Mouse (Mus musculus) cerebellum, adult 11-12 months (tissue): ENCODE results near the gene Hsf2bp.
"Not testable (repeated sequence)": the region's sequence is repeated elsewhere in the genome, so short reads cannot be mapped to it uniquely, and the experiment has no call there.

Source experiments
- DNase-seq: peaks from one replicate; pipeline ENCODE4 v3.0.0; 2022

Gene Hsf2bp

GRCm38 (mm10) chr17:32035609-32036508 lies at the start of gene Hsf2bp, which contains the start of gene Rrp1b:
Gene Hsf2bp, minus strand, starts transcription at chr17:32036349.
Gene Rrp1b, plus strand, starts transcription at chr17:32036100.
- peak; percentile 71 for DNase-seq

GRCm38 (mm10) chr17:32083351-32083750 lies 47.2 kb upstream of the Hsf2bp start:
- no peak for DNase-seq

DNA sequence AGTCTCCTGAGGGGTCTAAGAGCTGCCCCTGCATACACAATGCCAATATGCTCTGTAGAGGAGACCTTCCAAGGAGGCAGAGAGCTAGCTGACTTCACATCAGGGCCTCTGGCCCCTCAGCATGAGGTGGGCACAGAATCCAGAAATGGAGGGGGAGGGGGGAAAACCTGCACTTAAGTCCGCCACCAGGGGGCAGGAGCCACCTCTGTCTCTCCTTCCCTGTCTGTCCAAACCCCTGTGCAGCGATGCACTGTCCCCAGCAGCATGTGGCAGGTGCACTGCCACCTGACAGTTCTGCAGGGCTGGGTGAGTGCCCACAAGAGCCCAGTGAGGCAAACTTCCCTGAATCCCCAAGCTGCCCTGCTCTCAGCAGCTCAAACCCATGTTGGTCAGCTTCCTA lies 39.0 kb upstream of the Hsf2bp start:
- DNase-seq: peak; percentile 15

DNA sequence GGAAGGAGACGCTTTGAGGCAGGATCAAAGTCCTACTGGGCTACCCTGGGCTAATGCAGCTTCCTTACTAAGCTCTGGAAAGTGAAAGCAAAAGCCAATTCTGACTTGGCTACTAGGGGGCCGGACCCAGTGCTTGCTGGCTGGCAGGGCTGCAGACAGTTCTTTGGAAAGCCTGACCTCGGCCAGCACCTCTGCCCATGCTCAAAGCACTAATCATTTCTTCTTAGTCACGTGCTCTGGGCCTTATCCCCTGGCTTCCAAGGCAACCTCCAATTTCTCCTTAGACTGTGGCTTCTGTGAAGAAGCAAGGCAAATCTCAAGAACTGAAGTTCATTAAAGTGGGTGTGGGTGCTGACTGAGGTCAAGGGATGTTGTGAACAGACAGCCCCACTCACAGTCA lies 38.5 kb upstream of the Hsf2bp start:
- no peak for DNase-seq

GRCm38 (mm10) chr17:32073359-32073758 lies 37.2 kb upstream of the Hsf2bp start:
- peak; percentile 47 for DNase-seq

- DNase-seq: no peak
Observed at GRCm38 (mm10) chr17:32068810-32069209, 32.7 kb upstream of the Hsf2bp start.

- no peak for DNase-seq
Observed at GRCm38 (mm10) chr17:32068381-32068780, 32.2 kb upstream of the Hsf2bp start.

DNA sequence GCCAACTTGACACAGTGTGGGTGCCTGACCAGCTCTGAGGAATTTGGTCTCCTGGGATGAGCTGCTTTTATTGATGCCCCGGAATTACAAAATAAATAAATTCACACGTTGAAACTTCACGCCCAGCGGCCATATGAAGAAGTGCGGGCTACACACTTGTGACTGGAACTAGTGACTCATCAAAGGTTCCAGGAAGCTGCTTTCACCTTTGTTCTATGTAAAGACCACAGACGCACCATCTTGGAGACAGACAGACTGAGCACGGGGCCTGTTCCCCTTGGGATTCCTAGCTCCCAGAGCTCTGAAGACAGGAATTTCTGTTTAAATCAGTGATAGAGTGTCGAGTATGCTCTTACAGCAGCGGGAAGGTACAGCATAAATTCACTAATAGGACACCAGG lies 31.4 kb upstream of the Hsf2bp start:
- DNase-seq: no peak

DNA sequence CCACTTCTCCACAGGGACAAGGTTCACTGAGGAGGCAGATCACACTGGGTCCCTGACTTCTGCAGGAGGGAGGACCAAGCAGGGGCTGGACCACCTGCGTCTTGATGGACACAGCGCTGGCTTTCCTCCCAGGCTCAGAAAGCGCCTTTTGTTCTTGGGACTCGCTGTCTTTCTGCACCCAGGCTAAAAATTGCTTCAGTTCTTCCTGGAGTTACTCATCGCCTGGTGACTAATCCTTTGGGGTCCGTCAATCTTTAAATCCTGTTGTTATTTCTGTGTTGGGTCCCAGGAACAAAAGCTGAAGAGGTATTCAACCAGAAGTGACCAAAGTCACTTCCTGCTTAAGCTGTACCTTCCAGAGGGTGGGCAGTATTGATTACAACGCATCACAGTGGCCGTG lies 28.6 kb upstream of the Hsf2bp start:
- DNase-seq: not testable (repeated sequence)

GRCm38 (mm10) chr17:32063654-32064053 lies 27.5 kb upstream of the Hsf2bp start:
- no peak for DNase-seq

- DNase-seq: no peak
Observed at GRCm38 (mm10) chr17:32061219-32061618, 25.1 kb upstream of the Hsf2bp start.

- no peak for DNase-seq
Observed at GRCm38 (mm10) chr17:32059084-32059483, 22.9 kb upstream of the Hsf2bp start.

DNA sequence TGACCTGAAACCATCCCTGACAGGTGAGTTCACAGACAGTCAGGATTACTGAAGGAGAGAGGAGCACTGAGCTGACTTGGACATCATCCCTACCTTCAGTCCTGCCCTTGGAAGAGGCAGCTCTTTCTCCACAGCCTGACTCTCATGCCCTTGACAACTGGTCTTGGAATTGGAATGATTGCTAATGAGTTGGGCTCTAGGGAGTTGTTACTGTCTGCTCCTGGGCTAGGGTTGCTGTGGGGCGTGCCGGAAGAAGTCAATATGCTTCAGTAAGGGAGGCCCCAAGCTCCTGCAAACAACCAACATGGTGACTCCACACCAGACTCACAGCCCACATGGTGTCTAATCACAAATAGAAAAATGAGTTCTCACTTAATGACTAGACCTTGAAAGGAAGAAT lies 21.7 kb upstream of the Hsf2bp start:
- no peak for DNase-seq

- no peak for DNase-seq
Observed at GRCm38 (mm10) chr17:32053677-32054076, 17.5 kb upstream of the Hsf2bp start.

DNA sequence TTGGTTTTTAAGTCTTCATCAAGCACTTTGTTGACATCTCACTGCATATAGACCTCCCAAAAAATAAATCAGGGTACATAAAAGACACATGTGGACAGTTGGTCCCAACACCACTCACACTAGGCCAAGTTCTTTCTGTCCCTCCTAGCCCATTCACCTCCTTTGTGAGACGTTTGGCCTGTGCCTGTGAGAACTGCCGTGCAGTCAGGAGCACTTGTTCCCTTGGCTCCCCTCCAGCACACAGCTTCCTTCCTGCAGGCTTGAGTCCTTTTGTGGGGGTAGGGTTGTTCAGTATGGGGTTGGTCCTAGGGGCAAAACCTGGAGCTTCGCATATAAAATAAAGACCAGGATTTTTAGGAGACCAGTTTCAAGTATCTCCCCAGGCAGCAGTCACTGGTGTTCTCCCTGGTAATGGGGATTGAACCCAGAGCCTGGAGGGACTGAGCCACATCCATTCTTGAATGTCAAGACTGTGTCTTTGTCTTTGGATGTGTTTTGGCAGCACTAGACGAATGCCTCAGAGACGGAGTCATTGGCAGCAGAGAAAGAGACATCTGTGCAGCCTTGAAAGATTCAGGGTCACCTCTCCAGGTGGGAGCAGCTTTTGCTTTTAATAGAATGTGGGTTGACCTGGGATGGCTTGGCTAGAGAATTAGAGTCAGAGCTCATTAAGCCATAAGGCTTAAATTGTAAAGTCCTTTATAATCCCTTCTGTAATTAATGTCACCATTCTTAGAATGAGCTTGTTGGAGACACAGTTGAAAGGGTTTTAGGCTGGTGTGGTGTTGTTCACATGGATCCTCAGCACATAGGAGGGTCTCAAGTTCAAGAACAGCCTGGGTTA lies 16.3 kb upstream of the Hsf2bp start:
- no peak for DNase-seq

DNA sequence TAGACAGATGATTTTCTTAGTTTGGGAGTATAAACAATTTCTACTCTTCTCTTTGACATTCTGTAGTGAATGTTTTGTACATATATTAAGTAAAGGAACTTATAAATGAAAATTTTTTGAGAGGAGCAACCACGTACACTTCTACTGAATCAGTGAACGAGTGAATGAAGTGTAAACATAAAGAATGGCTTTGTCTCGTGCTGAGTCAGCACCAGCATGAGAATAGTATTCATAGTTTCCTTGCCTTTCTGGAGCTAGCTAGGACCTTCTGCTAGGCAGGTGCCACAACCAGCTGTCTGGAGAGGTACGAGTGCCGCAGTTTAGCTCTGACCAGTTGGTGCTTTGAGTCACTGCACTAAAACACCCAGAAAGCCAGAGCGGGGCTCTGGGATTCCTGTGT lies 14.5 kb upstream of the Hsf2bp start:
- no peak for DNase-seq

GRCm38 (mm10) chr17:32049914-32050313 lies 13.8 kb upstream of the Hsf2bp start:
- no peak for DNase-seq

DNA sequence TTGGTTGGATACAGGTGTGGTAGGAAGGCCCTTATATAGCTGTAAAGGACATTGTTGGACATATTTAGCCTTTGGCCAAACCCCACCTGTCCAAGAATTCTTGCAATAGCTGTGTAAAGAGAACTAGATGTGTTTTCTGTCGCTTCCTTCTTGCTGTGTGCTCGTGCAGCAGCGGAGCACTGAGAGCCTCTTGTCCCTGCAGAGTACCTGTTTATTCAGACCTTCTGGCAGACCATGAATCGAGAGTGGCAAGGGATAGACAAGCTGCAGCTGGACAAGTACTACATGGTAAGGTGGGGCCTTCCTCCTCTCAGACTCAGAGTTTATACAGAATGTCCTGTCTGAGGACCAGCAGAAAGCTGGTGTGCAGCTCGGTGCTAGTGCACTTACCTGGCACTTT lies 12.2 kb upstream of the Hsf2bp start:
- no peak for DNase-seq

DNA sequence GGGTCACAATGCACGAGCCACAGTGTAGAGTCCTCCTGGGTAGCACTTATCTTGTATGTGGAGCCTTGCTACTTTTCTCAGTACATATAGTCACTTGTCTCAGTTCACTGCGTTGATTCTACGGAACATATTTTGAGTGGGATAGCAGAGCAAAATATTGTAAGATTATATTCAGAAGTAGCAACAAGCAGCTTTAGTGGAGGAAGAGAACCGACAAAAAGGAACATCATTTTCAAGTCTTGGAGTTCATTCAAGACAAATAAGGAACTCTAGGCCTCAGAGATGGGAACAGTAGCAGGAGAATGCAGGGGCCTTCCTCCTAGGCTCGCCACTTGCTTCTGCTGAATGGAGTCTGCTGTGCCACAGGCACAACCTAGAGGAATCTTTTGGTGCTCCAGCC lies 10.4 kb upstream of the Hsf2bp start:
- DNase-seq: no peak

- no peak for DNase-seq
Observed at GRCm38 (mm10) chr17:32040263-32040662, 4.1 kb upstream of the Hsf2bp start.

DNA sequence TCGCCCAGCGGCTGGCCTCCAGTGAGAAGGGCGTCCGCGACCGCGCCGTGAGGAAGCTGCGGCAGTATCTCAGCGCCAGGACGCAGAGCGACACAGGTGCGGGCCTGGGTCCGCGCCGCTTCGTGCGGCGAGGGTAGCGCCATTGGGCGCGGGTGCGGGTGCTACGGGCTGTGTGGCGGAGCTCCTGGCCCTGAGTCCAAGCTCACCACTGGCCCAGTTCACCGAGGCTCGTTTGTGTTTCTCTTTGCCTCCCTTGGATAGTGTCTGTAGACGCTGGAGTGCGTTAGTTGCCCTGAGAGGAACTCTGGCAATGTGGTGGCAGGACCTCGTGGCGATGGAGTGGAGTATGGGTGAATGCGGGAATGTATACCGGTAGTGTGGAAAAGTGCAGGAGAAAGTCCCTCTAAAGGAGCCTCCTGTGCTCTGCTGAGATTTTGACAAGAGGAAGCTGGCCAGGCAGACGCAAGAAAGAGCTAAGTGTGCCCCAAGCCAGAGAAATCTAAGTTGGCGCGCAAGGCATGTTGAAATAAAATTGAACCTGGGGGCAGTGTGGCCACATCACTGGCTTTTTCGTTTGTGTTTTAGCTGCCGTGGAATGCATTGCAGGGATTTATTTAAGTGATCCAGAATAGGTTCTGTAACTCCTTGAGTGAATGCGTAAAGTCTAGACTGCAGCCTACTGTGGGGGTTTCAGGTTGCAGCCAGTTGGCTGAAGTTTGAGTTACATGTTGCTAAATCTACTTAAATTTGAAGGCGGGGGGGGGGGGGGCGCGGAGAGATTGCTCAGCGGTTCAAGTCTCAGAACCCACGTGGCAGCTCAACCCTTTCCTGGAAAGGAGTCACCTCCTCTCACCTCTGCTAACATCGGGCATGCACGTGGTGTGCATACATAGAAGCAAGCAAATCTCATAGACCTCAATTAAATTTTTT lies 625 bp upstream of the Hsf2bp start:
- DNase-seq: no peak

DNA sequence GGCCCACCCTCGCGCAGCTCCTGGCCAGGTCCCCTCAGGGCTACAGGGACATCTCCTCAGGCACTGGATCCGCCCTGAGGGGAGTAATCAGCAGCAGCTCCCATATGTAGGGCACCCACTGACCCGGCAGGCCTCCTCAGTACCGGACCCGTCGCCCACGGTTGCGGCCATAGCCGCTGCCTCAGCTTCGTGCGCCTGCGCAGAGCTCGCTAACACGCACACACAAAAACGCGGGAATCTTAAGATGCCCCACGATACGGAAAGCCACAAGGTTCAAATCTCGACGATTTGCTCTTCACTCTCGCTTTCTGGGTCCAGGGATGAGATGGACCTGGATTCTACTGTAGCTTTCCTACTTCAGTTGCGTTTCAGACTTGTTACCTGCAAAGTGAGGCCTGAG lies 1.8 kb downstream of the Hsf2bp start:
- DNase-seq: no peak

DNA sequence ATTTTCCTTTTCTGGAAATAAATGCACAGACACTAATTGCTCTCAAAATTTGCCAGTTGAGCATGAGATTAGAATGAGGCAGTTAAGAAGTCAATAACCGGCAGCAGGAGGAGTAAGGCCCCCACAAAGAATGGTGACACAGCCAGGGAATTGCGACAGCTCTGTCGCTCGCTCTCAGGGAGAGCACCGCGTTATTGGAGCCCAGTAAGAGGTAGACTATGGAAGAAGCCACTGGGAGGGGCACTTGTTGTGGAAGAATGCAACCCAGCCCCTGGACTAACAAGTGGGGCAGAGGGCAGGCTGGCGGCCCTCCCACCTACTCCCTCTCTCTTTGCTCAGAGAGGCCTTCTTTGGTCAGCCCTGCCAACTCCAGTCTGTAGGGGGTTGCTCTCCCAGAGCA lies 4.5 kb downstream of the Hsf2bp start:
- DNase-seq: no peak
